Mouse (Mus musculus) ovary, postnatal 14 days (tissue): Measurements from ENCODE around the gene Ces1a.

Experiments
- DNase-seq: peaks from one replicate; pipeline ENCODE4 v3.0.0; 2022; ENCODE audit warnings: low spot score

The Ces1a gene

DNA sequence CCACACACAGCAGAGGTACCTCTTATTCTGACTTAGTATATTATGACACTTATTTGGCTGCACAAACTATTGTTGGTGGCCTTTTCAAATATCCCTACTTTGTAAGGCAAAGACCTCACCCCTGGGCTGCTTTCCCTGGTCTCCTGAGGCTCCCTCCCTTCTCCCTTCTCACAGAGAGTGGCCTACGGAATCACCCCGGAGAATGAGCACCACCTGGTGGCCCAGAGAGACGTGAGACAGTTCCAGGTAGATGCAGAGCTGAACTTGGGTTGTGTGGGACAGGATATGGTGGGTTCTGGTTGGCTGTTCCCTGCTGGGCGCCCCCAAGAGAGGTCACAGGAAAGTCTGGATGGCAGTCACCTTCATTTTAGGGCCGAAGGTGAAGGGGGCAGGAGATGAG is 51.2 kb downstream of the Ces1a start:
- DNase-seq, result peak; percentile 35

GRCm38 (mm10) chr8:92984376-92984775 is 63.6 kb downstream of the Ces1a start:
- DNase-seq, result no peak

GRCm38 (mm10) chr8:92982491-92982890 is 65.5 kb downstream of the Ces1a start:
- DNase-seq, result no peak

DNA sequence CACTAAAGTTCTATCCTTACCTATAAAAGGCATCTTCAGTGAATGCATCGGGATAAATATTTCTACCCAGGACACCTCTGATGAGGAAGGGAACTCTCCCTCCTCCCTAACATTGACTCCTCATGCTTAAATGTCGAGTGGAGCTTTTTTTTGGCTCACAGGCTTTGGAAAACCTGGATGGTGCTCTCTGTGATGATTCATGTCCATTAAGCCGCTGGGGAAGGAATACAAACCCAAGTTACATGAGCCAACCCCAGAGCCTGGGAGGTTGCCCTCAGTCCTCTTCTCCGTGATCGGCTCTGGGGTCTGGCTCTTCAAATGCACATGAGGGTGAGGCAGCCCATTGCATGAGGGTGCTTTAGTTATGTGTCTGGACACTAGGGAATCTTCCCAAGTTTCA is 71.3 kb downstream of the Ces1a start:
- no peak for DNase-seq

DNA sequence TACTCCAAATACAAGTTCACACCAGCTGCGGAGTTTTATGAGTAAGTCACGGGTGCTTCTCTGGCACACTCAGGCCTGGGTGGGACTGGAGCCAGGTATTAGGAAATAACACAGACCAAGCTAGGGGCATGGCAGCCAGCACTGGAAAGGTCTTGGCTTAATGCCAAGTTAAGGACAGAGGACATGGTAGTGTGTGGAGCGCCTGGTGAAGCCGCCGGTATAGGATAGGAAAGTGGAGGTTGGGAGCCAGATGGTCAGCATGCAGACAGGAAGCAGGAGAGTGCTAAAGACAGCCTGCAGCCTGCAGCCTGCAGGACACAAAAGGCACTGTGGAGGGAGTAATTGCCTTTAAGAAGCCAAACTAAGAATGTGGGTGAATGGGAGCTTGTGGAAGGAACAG is 75.0 kb downstream of the Ces1a start:
- peak; percentile 59 for DNase-seq
